Mouse (Mus musculus) frontal cortex, adult (tissue): Measurements from ENCODE around the gene Lipc.
A peak's percentile ranks its signal among the peaks of the same experiment; 100 is the strongest.

Source experiments
- ATAC-seq: cut with Nextera tagmentation; 2 replicates; pipeline ENCODE4 v1.9.2; 2017; ENCODE audit warnings: mild to moderate bottlenecking, moderate library complexity, mixed read lengths; ENCODE audit not compliant: low TSS enrichment

Gene Lipc

GRCm38 (mm10) chr9:70952126-70952525 lies at the start of gene Lipc:
Gene Lipc, minus strand, starts transcription at chr9:70952226.
- no peak for ATAC-seq

DNA sequence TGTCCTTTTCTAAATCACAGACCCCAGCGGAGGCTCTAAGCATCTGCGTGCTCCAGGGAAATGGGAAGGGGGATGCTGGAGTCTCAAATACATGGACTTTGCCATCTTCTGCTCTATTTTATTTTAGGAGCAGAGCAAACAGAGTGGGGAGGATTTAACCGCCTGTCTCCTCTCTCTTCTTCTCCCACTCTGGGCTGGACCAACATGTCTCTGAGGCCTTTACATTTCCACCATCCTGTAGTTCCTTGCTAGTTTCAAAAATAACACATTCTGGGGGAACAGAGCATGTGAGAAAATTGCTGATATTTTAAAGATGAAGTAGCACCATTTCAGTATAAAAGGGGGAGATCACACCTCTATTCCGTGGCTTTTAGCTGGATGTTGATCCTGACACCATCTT lies 47.1 kb upstream of the Lipc start:
- ATAC-seq, result peak; percentile 72

DNA sequence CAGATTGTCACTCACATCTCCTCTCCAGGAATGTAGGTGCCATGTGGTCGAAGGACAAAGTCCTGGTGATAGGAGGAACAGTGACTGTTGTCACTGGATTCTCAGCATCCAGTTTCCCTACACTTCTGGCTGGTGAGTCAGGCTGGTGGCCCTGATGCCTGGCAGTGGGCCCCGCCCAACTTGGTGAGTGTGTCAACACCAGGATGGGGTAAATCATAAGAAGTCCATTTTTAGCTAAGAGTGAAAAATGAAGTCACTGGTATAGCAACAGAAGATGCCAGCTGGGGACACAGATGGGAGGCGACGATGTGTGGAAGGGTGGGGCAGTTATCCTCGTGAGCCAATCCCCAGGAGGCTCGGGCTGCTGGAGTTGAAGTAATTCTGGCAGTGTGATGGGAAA lies 46.7 kb upstream of the Lipc start:
- peak; percentile 91 for ATAC-seq

- no peak for ATAC-seq
These were observed 41.3 kb upstream of the Lipc start for GRCm38 (mm10) chr9:70993326-70993725.

DNA sequence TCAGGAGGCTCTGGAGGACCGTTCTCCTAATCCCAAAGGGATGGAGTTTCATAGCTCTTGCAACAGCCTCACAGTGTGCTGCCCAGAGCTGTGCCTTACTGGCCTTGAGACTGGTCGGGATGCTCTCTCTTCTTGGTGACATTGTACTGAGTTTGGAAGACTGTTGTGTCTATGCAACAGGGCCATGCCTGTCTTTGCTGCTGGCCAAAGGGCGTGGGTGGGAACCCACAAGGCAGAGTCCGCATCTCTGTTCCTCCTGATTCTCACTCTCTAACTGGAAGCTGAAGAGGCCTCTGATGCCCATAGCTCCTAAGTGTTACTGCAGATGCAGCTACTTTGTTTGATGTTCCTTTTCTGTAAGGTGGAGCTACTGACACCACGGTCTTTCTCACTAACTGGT lies 39.4 kb upstream of the Lipc start:
- ATAC-seq, result no peak

DNA sequence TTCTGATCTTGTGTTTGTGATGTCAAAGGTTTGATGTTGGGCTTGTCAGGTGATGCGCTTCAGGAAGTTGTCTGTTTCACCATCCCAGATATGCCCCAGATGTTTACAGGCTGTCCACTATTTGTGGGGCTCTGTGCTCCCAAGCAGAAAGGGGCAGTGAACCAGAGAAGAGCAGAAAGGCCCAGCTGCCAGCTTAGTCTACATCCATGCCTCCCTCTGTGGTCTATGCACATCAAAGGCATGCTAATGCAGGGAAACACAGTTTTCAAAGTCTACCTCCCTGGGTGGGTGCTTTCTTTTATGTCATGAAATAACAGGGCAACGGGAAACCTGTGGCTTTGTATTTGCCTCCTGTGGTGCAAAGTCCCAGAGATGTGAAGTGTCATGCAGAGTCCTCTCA lies 35.2 kb upstream of the Lipc start:
- no peak for ATAC-seq

DNA sequence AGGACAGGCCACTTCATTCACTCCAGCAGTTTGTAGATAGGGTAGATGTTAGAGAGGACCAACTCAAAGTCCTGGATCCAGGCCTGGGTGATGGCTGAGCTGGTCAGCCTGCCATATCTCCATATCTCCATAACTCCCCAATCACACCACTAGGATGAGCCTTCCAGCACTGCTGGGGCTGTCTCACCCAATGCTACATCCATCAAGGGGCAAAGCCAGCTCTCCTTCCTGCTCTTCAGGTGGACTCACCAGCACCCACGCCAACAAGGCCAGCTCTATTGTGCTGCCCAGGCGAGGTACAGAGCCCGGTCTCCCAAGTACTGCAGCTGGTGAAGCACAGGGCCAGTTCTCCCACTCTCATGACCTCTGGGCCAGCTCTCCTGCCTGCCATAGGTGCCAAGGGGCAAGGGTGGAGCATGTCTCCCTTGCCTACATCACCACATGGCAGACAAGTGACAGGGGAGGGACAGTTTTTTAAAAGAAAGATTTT lies 31.0 kb upstream of the Lipc start:
- no peak for ATAC-seq

- ATAC-seq, result no peak
These were observed 29.7 kb upstream of the Lipc start for GRCm38 (mm10) chr9:70981721-70982120.

DNA sequence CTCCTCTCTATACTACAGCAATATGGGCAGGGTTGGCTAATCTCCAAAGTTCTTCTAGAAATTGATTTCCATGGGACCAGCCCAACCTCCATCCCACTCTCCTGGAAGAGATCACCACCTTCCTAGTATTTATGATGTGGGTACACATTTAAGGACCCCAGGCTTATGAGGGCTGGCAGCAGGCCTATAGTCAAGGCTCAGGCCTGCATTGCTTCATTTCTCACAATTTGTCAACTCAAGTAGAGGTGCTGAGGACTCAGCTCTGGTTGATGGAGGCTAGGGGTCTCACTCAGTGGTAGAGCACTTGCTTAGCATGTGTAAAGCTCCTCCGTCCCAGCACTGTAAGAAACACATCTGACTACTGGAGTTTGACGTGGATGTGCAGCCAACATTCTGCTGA lies 27.6 kb upstream of the Lipc start:
- no peak for ATAC-seq

- ATAC-seq, result no peak
These were observed 27.1 kb upstream of the Lipc start for GRCm38 (mm10) chr9:70979171-70979570.

DNA sequence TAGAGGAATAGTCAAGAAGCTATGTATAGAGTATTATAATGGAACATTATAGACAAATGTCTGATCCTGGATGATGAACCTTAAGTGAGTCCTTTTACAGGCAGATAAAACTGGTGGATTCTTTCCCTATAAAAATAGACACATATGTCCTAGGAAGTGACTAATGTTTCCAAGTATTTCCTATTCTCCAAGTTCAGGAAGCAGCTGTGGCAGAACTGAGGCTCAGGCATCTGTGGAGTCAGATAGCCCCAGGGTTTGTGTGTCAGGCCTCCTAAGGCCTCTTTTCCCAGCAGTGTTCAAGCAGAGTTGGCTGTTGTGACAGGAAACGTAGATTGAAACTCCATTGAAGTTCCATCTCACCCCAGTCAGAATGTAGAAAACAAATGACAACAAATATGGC lies 25.4 kb upstream of the Lipc start:
- no peak for ATAC-seq

DNA sequence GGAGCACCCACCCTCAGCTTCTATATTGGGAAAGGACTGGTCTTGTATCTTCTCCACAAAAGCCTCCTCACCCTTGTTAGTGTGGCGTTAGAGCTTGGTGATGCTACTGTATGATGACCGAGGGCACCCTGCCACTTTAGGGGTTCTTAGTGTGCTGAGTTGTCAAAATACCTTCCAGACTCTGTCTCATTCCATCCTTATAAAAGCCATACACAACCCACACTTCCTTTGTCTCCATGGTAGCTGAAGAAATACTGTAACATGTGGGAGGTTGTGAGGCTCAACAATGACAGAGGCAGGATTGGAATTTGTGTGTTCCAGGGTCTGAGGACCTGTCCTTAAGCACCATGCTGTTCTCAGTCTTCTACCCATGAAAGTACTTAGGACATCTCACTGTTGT lies 23.9 kb upstream of the Lipc start:
- peak; percentile 59; the same call in 1 of the 2 replicates for ATAC-seq

DNA sequence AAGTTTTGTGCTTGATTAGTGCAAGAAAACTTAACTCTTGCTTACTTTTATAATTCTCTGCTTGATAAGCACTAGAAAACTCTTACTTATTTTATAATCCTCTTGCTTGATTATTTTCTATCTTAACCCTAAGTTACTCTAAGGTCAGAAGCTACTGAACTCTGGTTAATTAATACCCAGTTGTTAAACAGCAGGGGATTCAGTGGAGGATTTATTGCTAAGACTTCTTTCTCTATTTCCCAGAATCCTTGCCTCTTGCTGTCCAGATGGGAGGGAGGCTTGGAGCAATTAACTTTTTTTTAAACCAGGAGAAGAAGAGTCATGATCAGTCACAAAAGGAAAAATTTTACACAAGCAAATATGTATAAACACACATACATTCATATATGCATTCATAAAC lies 21.3 kb upstream of the Lipc start:
- ATAC-seq, result no peak

DNA sequence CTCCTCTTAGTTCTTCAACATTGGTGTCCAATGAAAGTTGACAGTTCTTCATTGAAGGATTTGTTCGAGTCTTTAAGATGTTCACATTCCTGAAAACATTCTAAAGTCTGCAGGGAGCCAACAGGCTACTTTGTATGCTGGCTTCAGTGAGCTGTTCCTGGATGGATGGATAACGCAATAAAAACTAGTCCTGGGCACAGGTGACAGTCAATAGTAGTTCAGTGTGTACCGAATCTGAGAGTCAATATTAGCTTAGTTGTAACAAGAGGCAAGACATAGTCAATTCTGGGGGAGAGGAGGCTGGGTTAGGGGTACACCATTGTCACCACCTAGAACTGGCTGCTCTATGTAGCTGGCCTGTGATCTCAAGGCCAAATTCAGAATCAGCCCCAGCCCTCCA lies 17.2 kb upstream of the Lipc start:
- ATAC-seq, result no peak

- peak; percentile 77 for ATAC-seq
These were observed 14.3 kb upstream of the Lipc start for GRCm38 (mm10) chr9:70965999-70966994.

DNA sequence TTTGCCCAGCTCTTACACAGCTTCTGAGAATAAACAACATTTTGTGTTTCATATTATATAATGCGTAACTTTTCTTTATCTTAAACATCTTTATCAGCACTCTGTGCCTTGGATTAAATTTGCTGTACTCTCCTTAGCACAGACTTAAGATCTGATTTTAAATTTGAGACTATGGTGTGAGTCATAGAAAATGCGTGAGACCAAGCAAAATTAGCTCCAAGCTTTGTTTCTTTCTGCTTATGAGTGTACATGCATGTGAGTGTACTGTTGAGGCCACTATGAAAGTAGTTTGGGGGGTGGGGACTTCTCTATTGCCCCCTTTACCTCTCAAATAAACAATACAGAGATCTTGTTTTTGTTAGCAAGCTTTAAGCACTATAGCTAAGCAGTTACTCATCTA lies 13.4 kb upstream of the Lipc start:
- ATAC-seq, result 0 out of 2 replicates have a peak, but pooled peaks have one; percentile 23

DNA sequence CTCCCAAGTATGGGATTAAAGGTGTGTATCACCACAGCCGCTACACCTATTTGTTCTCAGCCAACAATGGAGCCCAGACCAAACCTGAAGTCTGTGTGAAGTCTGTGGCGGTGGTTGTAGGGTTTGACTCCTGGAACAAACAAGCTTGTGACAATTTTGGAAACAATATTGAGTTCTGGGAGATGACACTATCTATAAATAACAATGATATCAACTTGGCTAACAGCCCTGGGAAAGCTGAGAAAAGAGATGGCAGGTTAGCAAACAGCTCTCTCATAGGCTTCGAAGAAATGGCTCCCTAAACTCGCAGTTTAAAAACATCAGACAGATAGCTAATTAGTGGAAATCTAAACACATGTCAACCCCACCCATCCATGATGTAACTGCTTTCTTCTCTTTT lies 13.0 kb upstream of the Lipc start:
- no peak for ATAC-seq

GRCm38 (mm10) chr9:70963461-70963891 lies 11.4 kb upstream of the Lipc start:
- peak; percentile 86 for ATAC-seq

DNA sequence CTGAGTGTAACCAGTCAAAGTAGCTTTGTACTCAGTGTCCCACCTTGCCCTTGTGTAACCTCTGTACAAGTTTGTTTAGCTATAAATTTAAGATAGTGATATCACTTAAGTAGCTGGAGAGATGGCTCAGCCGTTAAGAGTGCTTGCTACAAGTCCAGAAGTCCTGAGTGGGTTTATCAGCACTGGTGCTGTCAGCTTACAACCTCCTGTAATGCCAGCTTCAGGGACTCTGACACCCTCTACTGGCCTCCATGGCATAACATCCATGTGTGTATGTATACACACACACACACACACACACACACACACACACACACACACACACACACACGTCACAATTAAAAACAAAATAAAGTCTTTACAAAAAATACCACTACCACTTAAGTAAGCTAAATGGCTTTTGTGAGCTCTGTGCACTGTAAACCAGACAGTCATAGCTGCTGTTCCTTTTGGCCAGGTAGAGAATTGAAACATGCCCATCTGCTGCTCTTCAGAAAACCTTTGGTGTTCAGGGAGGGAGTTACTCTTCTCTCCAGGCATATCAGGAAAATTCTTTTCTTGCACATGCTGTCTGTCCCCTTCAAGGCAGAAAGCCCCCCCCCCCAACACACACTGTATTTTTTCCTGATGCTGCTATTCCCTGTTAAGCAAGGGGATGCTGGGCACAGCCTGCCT lies 10.9 kb upstream of the Lipc start:
- ATAC-seq, result no peak

DNA sequence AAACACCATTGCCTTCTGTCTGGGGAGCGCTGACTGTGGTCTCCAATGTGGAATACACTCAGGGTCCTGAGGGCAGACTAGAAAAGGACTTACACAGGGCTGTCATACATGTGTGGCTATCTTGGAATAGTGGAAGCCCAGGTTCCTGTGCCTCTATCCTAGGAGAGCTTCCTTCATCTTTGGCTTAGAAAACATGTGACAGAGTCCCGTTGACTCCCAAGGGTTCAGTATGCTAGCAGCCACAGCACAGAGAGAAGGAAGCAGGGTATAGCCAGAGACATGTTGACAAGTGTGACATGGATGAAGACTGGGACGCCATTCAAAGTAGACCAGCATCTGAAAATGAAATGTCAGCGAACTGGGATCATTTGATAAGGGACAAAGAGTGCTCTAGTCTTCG lies 8.3 kb upstream of the Lipc start:
- ATAC-seq, result no peak

DNA sequence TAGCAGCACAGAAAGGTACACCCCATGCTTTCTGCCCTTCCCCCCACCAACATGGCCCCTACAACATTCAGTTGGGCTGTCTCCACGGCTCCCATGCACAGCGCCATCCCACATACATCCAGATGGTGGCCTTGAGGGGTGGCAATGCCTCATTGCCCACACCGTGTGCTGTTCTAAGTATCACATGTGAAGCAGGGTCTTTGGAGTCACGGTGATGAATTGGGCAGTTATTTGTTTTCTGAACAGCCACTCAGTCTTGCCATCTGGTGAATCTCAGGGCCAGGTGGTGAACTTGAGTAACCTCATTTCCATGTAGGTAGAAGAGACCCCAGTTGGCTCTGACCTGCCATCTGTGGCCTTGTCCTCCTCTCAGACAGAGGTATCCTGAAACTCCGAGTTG lies 7.8 kb upstream of the Lipc start:
- ATAC-seq, result no peak

DNA sequence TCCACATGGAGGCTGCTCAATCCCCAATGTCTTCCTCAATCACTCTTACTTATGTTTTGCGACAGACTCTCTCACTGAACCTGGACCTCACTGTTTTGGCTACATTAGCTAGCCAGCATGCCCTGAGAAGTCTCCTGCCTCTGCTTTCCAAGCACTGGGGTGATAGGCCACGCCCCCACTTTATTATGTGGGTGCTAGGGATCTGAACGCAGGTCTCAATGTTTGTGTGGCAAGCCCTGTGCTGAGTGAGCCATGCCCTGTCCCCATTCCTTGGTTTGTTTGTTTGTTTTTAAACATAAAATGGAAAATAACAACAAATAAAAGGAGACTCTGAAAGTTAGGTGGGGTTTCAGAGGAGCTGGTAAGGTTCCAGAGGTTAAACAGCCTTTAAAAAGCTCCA lies 7.4 kb upstream of the Lipc start:
- no peak for ATAC-seq

DNA sequence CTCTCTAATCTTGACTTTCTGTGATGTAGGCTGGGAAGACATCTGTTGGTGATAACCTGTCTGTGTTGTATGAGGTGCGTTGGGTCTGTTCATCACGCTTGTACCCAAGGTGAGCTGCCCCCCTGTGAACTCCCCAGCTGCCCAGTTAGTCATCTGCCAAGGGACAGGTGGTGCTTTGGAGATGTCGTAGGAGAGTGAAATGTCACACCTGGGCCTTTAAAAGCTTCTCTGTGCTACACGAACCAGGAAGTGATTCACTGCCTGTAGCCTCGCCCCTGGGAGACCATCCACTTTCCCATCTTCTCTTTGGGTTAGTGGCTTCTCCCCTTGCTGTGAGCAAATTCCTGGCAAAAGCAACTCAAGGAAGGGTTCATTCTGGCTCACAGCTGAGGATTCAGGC lies 6.4 kb upstream of the Lipc start:
- no peak for ATAC-seq
